Mouse (Mus musculus): ENCODE measurements around the gene Hsh2d. TPM values are rescaled to one million over a fixed set of nuclear protein-coding genes. Genes with fewer than 3 reads are reported as not detected.

Gene Hsh2d
- polyA plus RNA-seq, 1 experiment from 2014 or later = 1.4 TPM

GRCm38 (mm10) chr8:72219541-72220363 lies 30.3 kb downstream of the Hsh2d start, which contains the start of gene Fam32a:
Fam32a (plus strand) TSS chr8:72219730.
- WGBS = 9% methylated on average over 38 of the region's 39 CpGs
- H3K9me3 ChIP-seq (ENCODE audit: control insufficient read depth, low read depth, low read length) = no peaks in the 10 kb centered on the region

GRCm38 (mm10) chr8:72220758-72221157 lies 31.3 kb downstream of the Hsh2d start:
- peaks cover 23% of the 10 kb centered on the region for H3K36me3 ChIP-seq (ENCODE audit: control insufficient read depth, insufficient read depth, low read length)
- H3K27me3 ChIP-seq (ENCODE audit: control insufficient read depth, insufficient read depth, low read length) = no peaks in the 10 kb centered on the region
- no peaks in the 10 kb centered on the region for H3K9me3 ChIP-seq (ENCODE audit: control insufficient read depth, low read depth, low read length)
- H3K4me3 ChIP-seq (ENCODE audit: low read depth, low read length) = peak overlapping the region; percentile 67; the same call in 1 of the 2 replicates
- H3K4me1 ChIP-seq (ENCODE audit: control insufficient read depth, insufficient read depth, low read length) = peaks cover 12% of the 10 kb centered on the region
- H3K27ac ChIP-seq (ENCODE audit: low read length) = no peak overlapping the region
- ATAC-seq (ENCODE audit: insufficient number of reproducible peaks, insufficient read depth, low FRiP score, low read depth) = no peak
- no peak overlapping the region; the same call in 1 of the 2 replicates for H3K9ac ChIP-seq (replicated peaks; ENCODE audit: low read depth, low read length)
- 86% methylated on average over 4 of the region's 4 CpGs for WGBS
- peak overlapping the region; percentile 51 for H3K4me2 ChIP-seq (replicated peaks; ENCODE audit: low read depth, low read length)

More at GRCm38 (mm10) chr8:72219541-72220363, 30.3 kb downstream of the Hsh2d start, which contains the start of gene Fam32a:
- ATAC-seq (ENCODE audit: insufficient number of reproducible peaks, insufficient read depth, low FRiP score, low read depth) = peak; percentile 97
- Histone ChIP-seq H3K9ac (replicated peaks; ENCODE audit: low read depth, low read length) (peak within 1 kb of the TSS; percentile 52), H3K27me3 (ENCODE audit: control insufficient read depth, insufficient read depth, low read length) (no peaks in the 10 kb centered on the region), H3K4me3 (ENCODE audit: low read depth, low read length) (peak within 1 kb of the TSS; percentile 67), H3K27ac (ENCODE audit: low read length) (peak within 1 kb of the TSS; percentile 70), H3K4me2 (replicated peaks; ENCODE audit: low read depth, low read length) (peak within 1 kb of the TSS; percentile 51), H3K36me3 (ENCODE audit: control insufficient read depth, insufficient read depth, low read length) (peaks cover 23% of the 10 kb centered on the region), H3K4me1 (ENCODE audit: control insufficient read depth, insufficient read depth, low read length) (peaks cover 12% of the 10 kb centered on the region)

- 90% methylated on average over 5 of the region's 5 CpGs for WGBS
- no peak for ATAC-seq (ENCODE audit: insufficient number of reproducible peaks, insufficient read depth, low FRiP score, low read depth)
Observed at GRCm38 (mm10) chr8:72222656-72223055, 33.2 kb downstream of the Hsh2d start.

GRCm38 (mm10) chr8:72239499-72240402 lies 50.3 kb downstream of the Hsh2d start, which contains the start of gene Ap1m1:
Ap1m1 (plus strand) TSS chr8:72240018.
- ATAC-seq (ENCODE audit: insufficient number of reproducible peaks, insufficient read depth, low FRiP score, low read depth) = peak; percentile 94

More at GRCm38 (mm10) chr8:72222656-72223055, 33.2 kb downstream of the Hsh2d start:
- Histone ChIP-seq H3K27me3 (ENCODE audit: control insufficient read depth, insufficient read depth, low read length) (no peaks in the 10 kb centered on the region), H3K36me3 (ENCODE audit: control insufficient read depth, insufficient read depth, low read length) (peaks cover 23% of the 10 kb centered on the region), H3K9ac (replicated peaks; ENCODE audit: low read depth, low read length) (no peak overlapping the region), H3K4me1 (ENCODE audit: control insufficient read depth, insufficient read depth, low read length) (peaks cover 12% of the 10 kb centered on the region), H3K4me2 (replicated peaks; ENCODE audit: low read depth, low read length) (no peak overlapping the region), H3K27ac (ENCODE audit: low read length) (no peak overlapping the region), H3K9me3 (ENCODE audit: control insufficient read depth, low read depth, low read length) (no peaks in the 10 kb centered on the region), H3K4me3 (ENCODE audit: low read depth, low read length) (no peak overlapping the region)

GRCm38 (mm10) chr8:72240403-72240763 lies 50.9 kb downstream of the Hsh2d start:
- H3K9ac ChIP-seq (replicated peaks; ENCODE audit: low read depth, low read length) = peak overlapping the region; percentile 53
- peaks cover 5% of the 10 kb centered on the region; the same call in 1 of the 2 replicates for H3K4me1 ChIP-seq (ENCODE audit: control insufficient read depth, insufficient read depth, low read length)
- no peaks in the 10 kb centered on the region for H3K27me3 ChIP-seq (ENCODE audit: control insufficient read depth, insufficient read depth, low read length)
- H3K36me3 ChIP-seq (ENCODE audit: control insufficient read depth, insufficient read depth, low read length) = no peaks in the 10 kb centered on the region
- peak overlapping the region; percentile 68 for H3K4me3 ChIP-seq (ENCODE audit: low read depth, low read length)
- 1% methylated on average over 24 of the region's 24 CpGs for WGBS
- peak; percentile 60 for ATAC-seq (ENCODE audit: insufficient number of reproducible peaks, insufficient read depth, low FRiP score, low read depth)
- peak overlapping the region; percentile 68 for H3K4me2 ChIP-seq (replicated peaks; ENCODE audit: low read depth, low read length)
- no peaks in the 10 kb centered on the region for H3K9me3 ChIP-seq (ENCODE audit: control insufficient read depth, low read depth, low read length)
- peak overlapping the region; percentile 84 for H3K27ac ChIP-seq (ENCODE audit: low read length)

More at GRCm38 (mm10) chr8:72239499-72240402, 50.3 kb downstream of the Hsh2d start, which contains the start of gene Ap1m1:
- Histone ChIP-seq H3K9ac (replicated peaks; ENCODE audit: low read depth, low read length) (peak within 1 kb of the TSS; percentile 53), H3K4me2 (replicated peaks; ENCODE audit: low read depth, low read length) (peak within 1 kb of the TSS; percentile 68), H3K4me1 (ENCODE audit: control insufficient read depth, insufficient read depth, low read length) (peaks cover 5% of the 10 kb centered on the region; the same call in 1 of the 2 replicates), H3K27me3 (ENCODE audit: control insufficient read depth, insufficient read depth, low read length) (no peaks in the 10 kb centered on the region), H3K4me3 (ENCODE audit: low read depth, low read length) (peak within 1 kb of the TSS; percentile 68), H3K9me3 (ENCODE audit: control insufficient read depth, low read depth, low read length) (no peaks in the 10 kb centered on the region), H3K27ac (ENCODE audit: low read length) (peak within 1 kb of the TSS; percentile 84), H3K36me3 (ENCODE audit: control insufficient read depth, insufficient read depth, low read length) (no peaks in the 10 kb centered on the region)
- WGBS = under 1% methylated on average over 54 of the region's 54 CpGs

GRCm38 (mm10) chr8:72240951-72241350 lies 51.5 kb downstream of the Hsh2d start:
- H3K4me1 ChIP-seq (ENCODE audit: control insufficient read depth, insufficient read depth, low read length) = peaks cover 5% of the 10 kb centered on the region; the same call in 1 of the 2 replicates
- 63% methylated on average over 7 of the region's 7 CpGs for WGBS
- H3K27ac ChIP-seq (ENCODE audit: low read length) = no peak overlapping the region
- no peak for ATAC-seq (ENCODE audit: insufficient number of reproducible peaks, insufficient read depth, low FRiP score, low read depth)
- peak overlapping the region; percentile 53; the same call in 1 of the 2 replicates for H3K9ac ChIP-seq (replicated peaks; ENCODE audit: low read depth, low read length)
- no peaks in the 10 kb centered on the region for H3K27me3 ChIP-seq (ENCODE audit: control insufficient read depth, insufficient read depth, low read length)
- H3K4me2 ChIP-seq (replicated peaks; ENCODE audit: low read depth, low read length) = peak overlapping the region; percentile 68
- peak overlapping the region; percentile 68 for H3K4me3 ChIP-seq (ENCODE audit: low read depth, low read length)
- H3K9me3 ChIP-seq (ENCODE audit: control insufficient read depth, low read depth, low read length) = no peaks in the 10 kb centered on the region
- H3K36me3 ChIP-seq (ENCODE audit: control insufficient read depth, insufficient read depth, low read length) = no peaks in the 10 kb centered on the region

- no peak overlapping the region for H3K4me2 ChIP-seq (replicated peaks; ENCODE audit: low read depth, low read length)
- no peak overlapping the region for H3K4me3 ChIP-seq (ENCODE audit: low read depth, low read length)
- H3K27ac ChIP-seq (ENCODE audit: low read length) = no peak overlapping the region
- H3K36me3 ChIP-seq (ENCODE audit: control insufficient read depth, insufficient read depth, low read length) = peaks cover 4% of the 10 kb centered on the region; the same call in 1 of the 2 replicates
- peaks cover 5% of the 10 kb centered on the region; the same call in 1 of the 2 replicates for H3K4me1 ChIP-seq (ENCODE audit: control insufficient read depth, insufficient read depth, low read length)
- H3K9me3 ChIP-seq (ENCODE audit: control insufficient read depth, low read depth, low read length) = no peaks in the 10 kb centered on the region
- WGBS = 96% methylated on average over 1 of the region's 1 CpGs
- H3K27me3 ChIP-seq (ENCODE audit: control insufficient read depth, insufficient read depth, low read length) = no peaks in the 10 kb centered on the region
- no peak overlapping the region for H3K9ac ChIP-seq (replicated peaks; ENCODE audit: low read depth, low read length)
- ATAC-seq (ENCODE audit: insufficient number of reproducible peaks, insufficient read depth, low FRiP score, low read depth) = no peak
Observed at GRCm38 (mm10) chr8:72242226-72242625, 52.8 kb downstream of the Hsh2d start.

GRCm38 (mm10) chr8:72244610-72245009 lies 55.2 kb downstream of the Hsh2d start:
- WGBS = 80% methylated on average over 2 of the region's 2 CpGs
- no peak overlapping the region for H3K4me2 ChIP-seq (replicated peaks; ENCODE audit: low read depth, low read length)
- H3K9ac ChIP-seq (replicated peaks; ENCODE audit: low read depth, low read length) = no peak overlapping the region

More at GRCm38 (mm10) chr8:72244610-72245009, 55.2 kb downstream of the Hsh2d start:
- Histone ChIP-seq H3K9me3 (ENCODE audit: control insufficient read depth, low read depth, low read length) (no peaks in the 10 kb centered on the region), H3K4me1 (ENCODE audit: control insufficient read depth, insufficient read depth, low read length) (peaks cover 5% of the 10 kb centered on the region; the same call in 1 of the 2 replicates), H3K4me3 (ENCODE audit: low read depth, low read length) (no peak overlapping the region), H3K36me3 (ENCODE audit: control insufficient read depth, insufficient read depth, low read length) (peaks cover 4% of the 10 kb centered on the region; the same call in 1 of the 2 replicates), H3K27ac (ENCODE audit: low read length) (no peak overlapping the region), H3K27me3 (ENCODE audit: control insufficient read depth, insufficient read depth, low read length) (no peaks in the 10 kb centered on the region)
- ATAC-seq (ENCODE audit: insufficient number of reproducible peaks, insufficient read depth, low FRiP score, low read depth) = no peak

Measured in stomach, embryonic 14.5 days (tissue).